Mouse (Mus musculus): ENCODE data around the gene Oxsr1.

Gene Oxsr1

DNA sequence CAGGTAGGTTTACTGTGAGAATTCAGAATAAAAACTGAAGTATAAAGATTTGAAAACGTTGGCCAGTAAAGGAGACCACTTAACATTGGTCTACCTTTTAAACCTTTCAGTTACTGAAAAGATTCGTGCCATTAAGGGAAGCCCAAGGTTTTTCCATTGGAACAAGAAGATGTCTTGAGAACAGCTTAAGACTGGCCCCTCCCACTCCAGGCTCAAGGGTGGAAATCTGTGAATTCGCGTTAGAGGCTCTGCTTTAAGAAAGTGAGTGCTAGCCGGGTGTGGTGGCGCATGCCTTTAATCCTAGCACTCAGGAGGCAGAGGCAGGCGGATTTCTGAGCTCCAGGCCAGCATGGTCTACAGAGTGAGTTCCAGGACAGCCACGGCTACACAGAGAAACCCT is 109.2 kb downstream of the Oxsr1 start:
- no peak for DNase-seq

DNA sequence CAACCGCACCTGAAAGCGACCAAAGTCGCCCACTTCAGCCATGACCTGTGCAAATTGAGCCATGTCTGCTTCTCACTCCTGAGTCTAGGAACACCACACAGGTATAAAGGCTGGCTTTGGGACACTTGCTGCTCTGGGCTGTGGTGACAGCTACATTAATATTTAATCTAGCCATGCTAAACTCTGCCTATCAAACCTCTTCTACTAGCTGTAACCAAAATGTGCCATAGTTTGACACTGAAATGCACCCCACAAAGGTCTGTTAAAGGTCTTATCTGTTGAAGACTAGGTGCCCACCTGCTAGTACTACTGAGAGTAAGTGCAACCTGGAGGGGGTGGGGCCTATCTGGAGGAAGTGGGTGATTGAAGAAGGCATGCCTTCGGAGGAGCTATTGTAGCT is 113.2 kb downstream of the Oxsr1 start, which contains the start of gene Slc22a13:
Slc22a13 (minus strand) TSS at position 101 of the 400 bp plus-strand sequence.
- DNase-seq, result no peak

DNA sequence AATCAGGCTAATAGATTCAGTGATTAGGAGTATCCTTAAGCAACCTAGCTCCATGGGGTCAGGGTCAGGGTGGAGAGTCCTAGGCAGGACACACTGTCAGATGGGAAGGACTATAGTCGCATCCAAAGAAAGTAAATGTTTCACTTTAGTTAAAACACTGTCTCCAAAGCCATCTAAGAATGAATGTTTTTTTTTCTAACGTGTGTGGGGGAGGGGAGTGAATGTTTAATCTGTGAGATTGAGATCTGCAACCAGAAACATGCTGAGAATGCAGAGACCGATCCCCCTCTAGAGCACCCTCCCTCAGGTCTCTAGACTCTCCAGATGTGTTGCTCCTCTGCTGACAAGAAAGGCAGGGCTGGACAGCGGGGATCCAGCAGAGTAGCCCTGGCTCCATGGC is 115.1 kb downstream of the Oxsr1 start:
- DNase-seq, result no peak

DNA sequence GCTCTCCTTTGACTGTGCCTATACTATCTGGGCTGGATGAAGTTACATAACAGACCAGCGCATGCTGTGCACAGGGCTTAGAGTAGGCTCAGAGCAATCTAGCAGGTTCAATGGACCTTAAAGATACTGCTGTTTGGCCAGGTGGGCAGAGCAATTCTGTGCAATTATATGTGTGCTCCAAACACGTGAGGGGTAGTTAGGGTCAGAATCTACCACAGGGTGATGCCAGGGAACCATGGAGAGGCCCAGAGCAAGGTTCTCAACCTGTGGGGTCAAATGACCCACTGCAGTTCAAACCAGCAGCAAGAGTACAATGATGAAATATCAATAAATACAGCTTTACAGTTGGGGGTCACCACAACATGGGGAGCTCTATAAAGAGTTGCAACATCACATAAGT is 115.6 kb downstream of the Oxsr1 start:
- DNase-seq, result no peak

DNA sequence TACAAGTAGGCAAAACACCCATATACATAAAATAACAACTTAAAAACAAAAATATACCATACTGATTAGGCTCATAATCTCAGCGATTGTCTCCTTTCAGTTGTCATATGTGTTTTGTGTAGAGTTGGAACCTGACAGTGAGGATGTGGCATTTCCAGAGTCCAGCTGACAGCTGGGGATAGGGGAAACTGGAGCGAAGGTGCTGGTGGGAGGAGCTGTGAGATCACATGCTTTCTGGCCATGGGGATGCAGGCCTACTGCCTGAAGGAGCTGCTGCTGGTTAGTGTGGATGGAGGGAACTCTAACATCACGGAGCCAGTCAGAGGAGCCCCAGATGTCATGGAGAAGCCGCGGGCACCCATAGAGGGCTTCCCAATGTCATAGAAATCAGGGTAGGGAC is 116.5 kb downstream of the Oxsr1 start:
- DNase-seq, result no peak

DNA sequence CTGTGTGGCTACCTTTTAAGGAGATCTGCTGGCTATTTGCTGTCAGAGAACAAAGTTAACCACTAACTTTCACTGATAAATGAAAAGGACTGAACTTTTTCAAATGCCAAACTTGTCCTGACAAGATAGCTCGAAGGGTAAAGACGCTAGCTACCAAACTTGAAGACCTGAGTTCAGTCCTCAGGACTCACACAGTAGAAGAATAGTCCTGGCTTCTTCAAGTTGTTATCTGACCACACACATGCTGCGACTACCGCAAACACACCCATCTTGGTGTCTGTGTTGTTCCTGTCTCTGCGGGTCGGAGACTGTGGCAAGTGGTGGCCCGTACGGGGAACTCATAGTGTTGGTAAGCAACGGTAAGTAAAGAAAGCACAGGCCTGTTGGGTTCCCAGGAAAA is 118.6 kb downstream of the Oxsr1 start:
- DNase-seq, result no peak

DNA sequence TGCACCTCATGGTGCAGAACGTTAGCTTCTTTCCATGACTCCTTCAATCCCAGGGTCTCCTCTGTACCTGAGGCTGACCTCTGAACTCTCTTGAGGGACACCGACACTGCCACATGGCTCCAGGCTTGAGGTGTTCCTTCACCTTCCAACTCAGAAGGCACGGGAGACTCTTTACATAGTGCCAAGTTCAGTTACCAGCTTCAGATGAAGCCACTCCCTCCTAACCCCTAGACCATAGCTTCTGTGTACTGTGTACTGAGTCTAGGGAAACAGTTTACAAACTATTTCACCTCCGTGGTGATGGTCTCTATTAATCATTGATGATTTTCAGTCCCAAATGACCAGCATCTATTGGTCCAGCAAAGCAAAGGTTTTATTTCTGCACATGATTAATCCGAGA is 120.6 kb downstream of the Oxsr1 start:
- no peak for DNase-seq

DNA sequence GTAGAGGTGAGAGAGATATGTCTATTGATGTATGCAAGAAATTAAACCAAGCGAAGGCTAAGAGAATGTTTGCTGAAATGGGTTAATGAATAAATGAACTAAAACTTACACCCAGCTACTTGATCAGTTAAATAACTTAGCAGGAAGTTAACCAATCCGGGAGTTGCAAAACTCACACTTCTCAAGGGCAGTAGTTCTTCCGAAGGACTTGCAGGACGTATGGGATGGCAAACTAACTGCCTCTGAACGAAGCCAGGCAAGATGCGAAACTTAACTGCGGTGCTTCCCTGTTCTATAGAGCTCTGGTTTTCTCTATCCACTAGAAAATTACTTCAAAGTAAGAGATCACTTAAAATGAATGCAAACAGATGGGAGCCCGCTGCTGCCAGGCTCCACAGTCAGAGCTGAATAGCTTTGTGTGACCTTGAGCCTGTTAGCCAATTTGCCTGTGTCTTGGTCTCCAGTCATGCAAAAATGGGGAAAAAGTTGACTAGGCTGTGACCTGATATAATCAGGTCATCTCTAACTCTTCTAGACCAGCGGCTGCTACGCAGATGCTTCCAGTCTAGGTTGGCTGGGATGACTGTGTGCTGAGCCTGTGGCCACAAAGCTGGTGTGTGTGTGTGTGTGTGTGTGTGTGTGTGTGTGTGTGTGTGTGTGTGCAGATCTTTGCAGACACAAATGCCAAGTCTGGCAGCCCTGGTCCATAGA is 122.9 kb downstream of the Oxsr1 start:
- no peak for DNase-seq

DNA sequence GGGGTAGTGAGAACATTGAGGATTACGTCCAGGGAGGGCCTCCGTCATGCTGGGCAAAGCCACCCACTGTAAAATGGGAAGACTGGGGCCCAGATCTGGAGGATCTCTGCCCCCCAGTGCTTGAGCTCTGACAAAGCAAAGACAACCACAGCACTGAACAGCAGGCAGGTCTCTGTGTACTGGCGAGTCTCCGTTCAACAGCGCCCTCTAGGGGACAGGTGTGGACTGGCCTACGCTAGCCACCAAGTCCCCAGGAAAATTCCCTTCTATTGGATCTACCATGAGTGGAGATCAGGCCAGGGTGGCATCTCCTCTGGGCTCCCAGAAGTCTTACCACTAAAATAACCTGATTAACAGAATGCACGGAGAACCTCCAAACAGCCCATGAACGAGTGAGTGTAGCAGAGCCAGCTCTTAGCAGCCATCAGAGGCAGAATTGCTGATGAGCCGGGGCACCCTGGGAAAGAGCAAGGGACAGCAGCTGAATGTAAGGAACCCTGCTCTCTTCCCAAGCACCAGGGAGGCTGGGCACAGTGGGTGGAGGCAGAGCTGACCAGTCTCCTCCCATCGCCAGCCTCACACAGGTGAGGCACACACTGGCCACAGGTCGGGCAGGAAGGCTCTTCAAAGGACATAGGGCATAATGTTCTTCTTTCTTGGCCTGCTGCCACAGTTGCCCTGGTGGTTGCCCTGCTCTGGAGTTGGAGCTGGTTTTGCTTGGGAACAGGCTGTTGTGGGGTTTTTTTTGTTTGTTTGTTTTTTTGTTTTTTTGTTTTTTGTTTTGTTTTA is 129.8 kb downstream of the Oxsr1 start:
- DNase-seq, result peak; percentile 18
